Mouse (Mus musculus) liver, postnatal 0 days (tissue): ENCODE results near the gene Ppm1h. TPM values are rescaled to one million over a fixed set of nuclear protein-coding genes. Genes with fewer than 3 reads are reported as not detected.
A peak's percentile ranks its signal among the peaks of the same experiment; 100 is the strongest.

Experiments
- ATAC-seq: fragments of 200-750 bp; cut with Nextera tagmentation; 2 replicates; pipeline ENCODE4 v1.8.0; 2017; ENCODE audit warnings: mild to moderate bottlenecking, moderate library complexity
- DNase-seq: peaks from one replicate; pipeline ENCODE4 v3.0.0-alpha.2; 2016
- H3K27ac ChIP-seq: fragments of 300-500 bp; sonication (generic); 2 replicates; pipeline ENCODE4 v1.5.1; 2014; ENCODE audit warnings: antibody characterized with exemption, moderate library complexity, mild to moderate bottlenecking, low read depth
- H3K27me3 ChIP-seq: fragments of 300-500 bp; sonication (generic); 2 replicates; pipeline ENCODE4 v1.6.1; 2014; ENCODE audit warnings: low read length, control low read depth, mixed read lengths; ENCODE audit not compliant: insufficient read depth
- H3K36me3 ChIP-seq: fragments of 300-500 bp; sonication (generic); replicated peaks from 2 replicates; pipeline ENCODE4 v1.6.1; 2014; ENCODE audit warnings: mild to moderate bottlenecking, control low read depth, low read length, moderate library complexity, mixed read lengths; ENCODE audit not compliant: insufficient read depth
- H3K4me1 ChIP-seq: fragments of 300-500 bp; sonication (generic); 2 replicates; pipeline ENCODE4 v1.6.1; 2014; ENCODE audit warnings: antibody characterized with exemption, mild to moderate bottlenecking, control low read depth; ENCODE audit not compliant: insufficient read depth
- H3K4me2 ChIP-seq: fragments of 300-500 bp; sonication (generic); 2 replicates; pipeline ENCODE4 v1.6.1; 2014; ENCODE audit warnings: low read depth, mild to moderate bottlenecking, low read length, moderate library complexity, mixed read lengths
- H3K4me3 ChIP-seq: fragments of 300-500 bp; sonication (generic); 2 replicates; pipeline ENCODE4 v1.5.1; 2014; ENCODE audit warnings: low read depth, low read length
- H3K9ac ChIP-seq: fragments of 300-500 bp; sonication (generic); replicated peaks from 2 replicates; pipeline ENCODE4 v1.6.1; 2014; ENCODE audit warnings: mild to moderate bottlenecking, moderate library complexity
- H3K9me3 ChIP-seq: fragments of 300-500 bp; sonication (generic); 2 replicates; pipeline ENCODE4 v1.6.1; 2016; ENCODE audit warnings: mild to moderate bottlenecking, control low read depth, low read length, mixed read lengths
- CTCF ChIP-seq: sonication (generic); IDR thresholded peaks from 2 replicates; pipeline ENCODE4 v1.5.1; 2016; ENCODE audit warnings: antibody characterized with exemption, low read depth
- EP300 ChIP-seq: IDR thresholded peaks from 2 replicates; pipeline ENCODE4 v1.6.1; 2016; ENCODE audit warnings: antibody characterized with exemption, low read depth, mild to moderate bottlenecking
- WGBS: fragments of 180-500 bp; shearing (Covaris S2); extraction: QIAGEN DNeasy Blood & Tissue Kit; methylation state at CpG from one replicate; pipeline ENCODE4 v1.1.7; 2014; ENCODE audit not compliant: insufficient replicate concordance; 5-methylcytosine and 5-hydroxymethylcytosine counted together
- polyA plus RNA-seq: library from polyadenylated mRNA; unstranded; fragments of >200 nt; fragmentation: Nextera tagmentation; extraction: Ambion mirVana; gene quantifications from 2 replicates; pipeline ENCODE4 v1.2.1, GENCODE M21; 2015

Gene Ppm1h
- polyA plus RNA-seq, 1 experiment from 2014 or later, result 3.9 TPM

GRCm38 (mm10) chr10:122802901-122803300 lies 124.3 kb downstream of the Ppm1h start:
- Histone ChIP-seq H3K9me3 (no peaks in the 10 kb centered on the region), H3K4me2 (no peak overlapping the region), H3K4me1 (peaks cover 4% of the 10 kb centered on the region), H3K36me3 (no peaks in the 10 kb centered on the region), H3K9ac (no peak overlapping the region), H3K27me3 (no peaks in the 10 kb centered on the region), H3K4me3 (no peak overlapping the region), H3K27ac (no peak overlapping the region)
- ATAC-seq (no peak), DNase-seq (no peak)
- TF ChIP-seq EP300 (no peak), CTCF (no peak)
- 63% methylated on average over 7 of the region's 7 CpGs for WGBS

- H3K4me1 ChIP-seq, result peaks cover 4% of the 10 kb centered on the region
- WGBS, result 4% methylated on average over 7 of the region's 7 CpGs
- no peaks in the 10 kb centered on the region for H3K27me3 ChIP-seq
- DNase-seq, result peak; percentile 82
- peak; percentile 40; the same call in 1 of the 2 replicates for ATAC-seq
- H3K4me3 ChIP-seq, result no peak overlapping the region
- no peaks in the 10 kb centered on the region for H3K9me3 ChIP-seq
- H3K9ac ChIP-seq, result no peak overlapping the region
- TF ChIP-seq CTCF (peak; percentile 86), EP300 (no peak)
- H3K36me3 ChIP-seq, result no peaks in the 10 kb centered on the region
- no peak overlapping the region for H3K4me2 ChIP-seq
- H3K27ac ChIP-seq, result no peak overlapping the region
Observed at GRCm38 (mm10) chr10:122803906-122804305, 125.3 kb downstream of the Ppm1h start.

GRCm38 (mm10) chr10:122805866-122806265 lies 127.3 kb downstream of the Ppm1h start:
- H3K4me2 ChIP-seq, result no peak overlapping the region
- WGBS, result 53% methylated on average over 2 of the region's 2 CpGs
- DNase-seq (no peak), ATAC-seq (no peak)
- peaks cover 4% of the 10 kb centered on the region; the same call in 1 of the 2 replicates for H3K4me1 ChIP-seq
- H3K4me3 ChIP-seq, result no peak overlapping the region
- TF ChIP-seq EP300, result no peak
- TF ChIP-seq CTCF, result no peak
- no peaks in the 10 kb centered on the region for H3K27me3 ChIP-seq
- no peak overlapping the region for H3K9ac ChIP-seq
- H3K36me3 ChIP-seq, result no peaks in the 10 kb centered on the region
- no peak overlapping the region for H3K27ac ChIP-seq
- H3K9me3 ChIP-seq, result no peaks in the 10 kb centered on the region

- Histone ChIP-seq H3K27ac (no peak overlapping the region), H3K4me3 (no peak overlapping the region), H3K36me3 (no peaks in the 10 kb centered on the region), H3K4me2 (no peak overlapping the region), H3K27me3 (no peaks in the 10 kb centered on the region), H3K9ac (no peak overlapping the region), H3K9me3 (no peaks in the 10 kb centered on the region), H3K4me1 (peaks cover under 1% of the 10 kb centered on the region; the same call in 1 of the 2 replicates)
- 0 out of 2 replicates have a peak, but pooled peaks have one; percentile 36 for ATAC-seq
- TF ChIP-seq CTCF (peak; percentile 81), EP300 (0 out of 2 replicates have a peak, but pooled peaks have one; percentile 13)
- WGBS, result 38% methylated on average over 9 of the region's 9 CpGs
- DNase-seq, result peak; percentile 76
Observed at GRCm38 (mm10) chr10:122807127-122808105, 128.9 kb downstream of the Ppm1h start.

GRCm38 (mm10) chr10:122808186-122808585 lies 129.6 kb downstream of the Ppm1h start:
- no peak overlapping the region for H3K9ac ChIP-seq
- H3K4me1 ChIP-seq, result no peaks in the 10 kb centered on the region
- 87% methylated on average over 4 of the region's 4 CpGs for WGBS
- H3K4me3 ChIP-seq, result no peak overlapping the region
- H3K4me2 ChIP-seq, result no peak overlapping the region
- ATAC-seq (no peak), DNase-seq (no peak)
- H3K27ac ChIP-seq, result no peak overlapping the region
- no peaks in the 10 kb centered on the region for H3K36me3 ChIP-seq
- H3K27me3 ChIP-seq, result no peaks in the 10 kb centered on the region
- no peaks in the 10 kb centered on the region for H3K9me3 ChIP-seq
- TF ChIP-seq CTCF, result no peak
- no peak for TF ChIP-seq EP300

GRCm38 (mm10) chr10:122809851-122810250 lies 131.3 kb downstream of the Ppm1h start:
- H3K4me3 ChIP-seq, result no peak overlapping the region
- no peak overlapping the region for H3K9ac ChIP-seq
- TF ChIP-seq EP300 (no peak), CTCF (no peak)
- H3K4me1 ChIP-seq, result no peaks in the 10 kb centered on the region
- ATAC-seq, result no peak
- H3K36me3 ChIP-seq, result no peaks in the 10 kb centered on the region
- no peak overlapping the region for H3K4me2 ChIP-seq
- no peak for DNase-seq
- no peak overlapping the region for H3K27ac ChIP-seq
- WGBS, result 85% methylated on average over 8 of the region's 8 CpGs
- no peaks in the 10 kb centered on the region for H3K27me3 ChIP-seq
- no peaks in the 10 kb centered on the region for H3K9me3 ChIP-seq
